Mouse (Mus musculus): ENCODE data around the gene Olfr463.

GRCm38 (mm10) chr11:87933731-87934130 lies 36.5 kb upstream of the Olfr463 start:
- TF ChIP-seq NELFE (IDR thresholded peaks at IDR 0.05; ENCODE audit: low read depth, low read length) (no peak), USF1 (IDR thresholded peaks at IDR 0.05; ENCODE audit: low read depth, low read length) (no peak), MAZ (IDR thresholded peaks at IDR 0.05; ENCODE audit: low read depth, low read length) (no peak), E2F4 (IDR thresholded peaks at IDR 0.05; ENCODE audit: insufficient replicate concordance, low read depth, low read length) (no peak), CTCF (conservative IDR thresholded peaks at IDR 0.05 in 1 of 2, IDR thresholded peaks at IDR 0.05 in 1 of 2; ENCODE audit: low read depth in 2 of 2, low read length in 2 of 2) (no peak)

All from CH12.LX (cell line).